Comparison of ENCODE assay signal across 8 mouse cellular contexts in the genomic region with DNA sequence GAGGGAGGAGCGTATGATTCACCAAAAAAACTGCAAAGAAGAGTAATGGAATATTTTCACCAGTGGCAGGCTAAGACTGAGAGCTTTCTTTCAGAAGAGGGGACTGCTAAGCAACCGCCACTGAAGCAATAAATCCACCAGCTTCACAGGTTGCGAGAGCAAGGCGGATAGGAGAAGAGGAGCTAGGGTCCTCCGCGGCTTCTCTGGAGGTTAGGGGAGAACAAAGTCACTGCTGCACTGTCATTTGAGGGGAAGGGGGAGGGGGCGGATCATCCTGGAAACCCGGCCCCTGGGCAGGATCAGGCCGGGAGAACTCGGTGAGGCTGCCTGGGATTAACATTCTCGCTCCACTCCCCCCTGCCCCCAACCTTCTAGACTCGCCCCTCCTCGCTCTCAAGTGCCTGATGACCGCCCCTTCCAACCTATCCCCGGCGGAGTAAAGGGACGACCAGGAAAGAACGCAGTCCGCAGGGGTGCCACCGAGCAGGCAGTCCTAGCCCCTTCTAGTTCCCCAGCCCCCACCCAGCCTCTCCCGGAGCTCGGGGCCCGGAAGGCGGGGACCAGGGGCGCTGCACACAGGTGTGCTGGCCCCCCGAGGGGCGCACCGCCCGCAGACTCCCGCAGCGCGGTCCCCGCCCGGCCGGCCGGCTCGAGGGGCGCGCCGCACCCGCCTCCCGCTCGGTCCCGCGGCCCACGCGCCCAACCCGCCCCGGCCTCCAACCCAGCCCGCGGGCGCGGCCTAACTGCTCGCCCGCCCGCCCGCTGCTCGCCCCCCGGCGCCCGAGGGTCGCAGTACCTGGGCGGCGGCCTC. TPM values are rescaled to one million over a fixed set of nuclear protein-coding genes. Genes with fewer than 3 reads are reported as not detected.
DNase-seq lines count a peak whose midpoint lies in the region; ATAC-seq and TF ChIP-seq lines count a peak whose summit lies in the region.

No protein-coding gene starts in this region.

- intact Hi-C loops in heart, adult 2 months (cut with DNase I): loop anchor here (1.0 to 5.0 kb wide), 2 partner anchors 31 to 47 kb away; no protein-coding TSS in a partner anchor

- peak overlapping the region; percentile 96 for H3K27ac ChIP-seq in embryonic facial prominence, embryonic 12.5 days
- peak overlapping the region; percentile 87 for H3K27ac ChIP-seq in heart, adult 2 months
- H3K27ac ChIP-seq in limb, embryonic 15.5 days: peak overlapping the region; percentile 97
- peak overlapping the region; percentile 98 for H3K27ac ChIP-seq in midbrain, embryonic 16.5 days (ENCODE audit: low read length)
- peak overlapping the region; percentile 98 for H3K27ac ChIP-seq in stomach, embryonic 15.5 days

- H3K4me2 ChIP-seq in embryonic facial prominence, embryonic 12.5 days (replicated peaks): peak overlapping the region; percentile 72
- H3K4me2 ChIP-seq in limb, embryonic 15.5 days: peak overlapping the region; percentile 69
- peak overlapping the region; percentile 75 for H3K4me2 ChIP-seq in midbrain, embryonic 16.5 days (ENCODE audit: low read length)
- H3K4me2 ChIP-seq in stomach, embryonic 15.5 days: peak overlapping the region; percentile 69

- peaks cover 14% of the 10 kb centered on the region for H3K4me1 ChIP-seq in embryonic facial prominence, embryonic 12.5 days
- peaks cover 7% of the 10 kb centered on the region for H3K4me1 ChIP-seq in heart, adult 2 months (ENCODE audit: control insufficient read depth, insufficient read depth, low read length)
- peaks cover 19% of the 10 kb centered on the region for H3K4me1 ChIP-seq in limb, embryonic 15.5 days
- peaks cover 25% of the 10 kb centered on the region for H3K4me1 ChIP-seq in midbrain, embryonic 16.5 days (ENCODE audit: control insufficient read depth, insufficient read depth, low read length)
- peaks cover 17% of the 10 kb centered on the region; the same call in 1 of the 2 replicates for H3K4me1 ChIP-seq in stomach, embryonic 15.5 days

- H3K79me2 ChIP-seq in heart, adult 2 months (replicated peaks; ENCODE audit: control insufficient read depth, insufficient read depth, low read length): peaks cover 8% of the 10 kb centered on the region

- no peaks in the 10 kb centered on the region for H3K9me3 ChIP-seq in embryonic facial prominence, embryonic 12.5 days
- no peaks in the 10 kb centered on the region for H3K9me3 ChIP-seq in limb, embryonic 15.5 days
- H3K9me3 ChIP-seq in midbrain, embryonic 16.5 days (replicated peaks; ENCODE audit: control insufficient read depth, low read length, poor library complexity, severe bottlenecking): no peaks in the 10 kb centered on the region
- H3K9me3 ChIP-seq in stomach, embryonic 15.5 days: no peaks in the 10 kb centered on the region

- TF ChIP-seq CTCF in heart, adult 2 months (IDR thresholded peaks at IDR 0.05): no peak

- under 1% methylated on average over 40 of the region's 64 CpGs for WGBS in embryonic facial prominence, embryonic 12.5 days
- 1% methylated on average over 56 of the region's 64 CpGs for WGBS in heart, adult 2 months
- WGBS in limb, embryonic 15.5 days: under 1% methylated on average over 64 of the region's 64 CpGs
- under 1% methylated on average over 42 of the region's 64 CpGs for WGBS in midbrain, embryonic 16.5 days
- WGBS in stomach, embryonic 15.5 days: under 1% methylated on average over 55 of the region's 64 CpGs

- peak overlapping the region; percentile 99 for H3K4me3 ChIP-seq in embryonic facial prominence, embryonic 12.5 days
- peak overlapping the region; percentile 78 for H3K4me3 ChIP-seq in heart, adult 2 months
- peak overlapping the region; percentile 100 for H3K4me3 ChIP-seq in limb, embryonic 15.5 days
- peak overlapping the region; percentile 86 for H3K4me3 ChIP-seq in midbrain, embryonic 16.5 days (ENCODE audit: low read depth, low read length)
- peak overlapping the region; percentile 100 for H3K4me3 ChIP-seq in stomach, embryonic 15.5 days (replicated peaks)

- TF ChIP-seq POLR2A in heart, adult 2 months (IDR thresholded peaks at IDR 0.05; ENCODE audit: insufficient read depth, low read depth, low read length): no peak; the same call in 1 of the 2 replicates

- TF ChIP-seq EP300 in heart, adult 2 months (IDR thresholded peaks at IDR 0.05; ENCODE audit: insufficient read depth, low read depth, low read length): no peak

- peak; percentile 66 for DNase-seq in 416B (ENCODE audit: low read depth)
- DNase-seq in adrenal gland, postnatal 25 days: peak; percentile 67
- peak; percentile 63 to 66 for DNase-seq in heart, adult 2 months
- DNase-seq in kidney, adult 8-10 months: peak; percentile 42 to 51

- H3K36me3 ChIP-seq in embryonic facial prominence, embryonic 12.5 days: no peaks in the 10 kb centered on the region
- H3K36me3 ChIP-seq in heart, adult 2 months (ENCODE audit: control insufficient read depth, insufficient read depth, low read length): peaks cover 2% of the 10 kb centered on the region
- H3K36me3 ChIP-seq in limb, embryonic 15.5 days: no peaks in the 10 kb centered on the region
- H3K36me3 ChIP-seq in midbrain, embryonic 16.5 days (ENCODE audit: control insufficient read depth, insufficient read depth, low read length): no peaks in the 10 kb centered on the region
- H3K36me3 ChIP-seq in stomach, embryonic 15.5 days: no peaks in the 10 kb centered on the region

- no peaks in the 10 kb centered on the region for H3K27me3 ChIP-seq in embryonic facial prominence, embryonic 12.5 days
- H3K27me3 ChIP-seq in heart, adult 2 months (ENCODE audit: control insufficient read depth, insufficient read depth, low read length): no peaks in the 10 kb centered on the region
- H3K27me3 ChIP-seq in limb, embryonic 15.5 days: no peaks in the 10 kb centered on the region
- no peaks in the 10 kb centered on the region for H3K27me3 ChIP-seq in midbrain, embryonic 16.5 days (ENCODE audit: control insufficient read depth, insufficient read depth, low read depth, low read length)
- no peaks in the 10 kb centered on the region for H3K27me3 ChIP-seq in stomach, embryonic 15.5 days (replicated peaks)

- peak overlapping the region; percentile 97 for H3K9ac ChIP-seq in embryonic facial prominence, embryonic 12.5 days
- peak overlapping the region; percentile 100 for H3K9ac ChIP-seq in heart, adult 2 months (ENCODE audit: low read depth, low read length)
- peak overlapping the region; percentile 97 for H3K9ac ChIP-seq in limb, embryonic 15.5 days
- H3K9ac ChIP-seq in midbrain, embryonic 16.5 days (ENCODE audit: low read depth, low read length): peak overlapping the region; percentile 98
- peak overlapping the region; percentile 100 for H3K9ac ChIP-seq in stomach, embryonic 15.5 days

- peak; percentile 82 for ATAC-seq in embryonic facial prominence, embryonic 12.5 days (ENCODE audit: insufficient number of reproducible peaks, insufficient read depth, low FRiP score, low TSS enrichment)
- peak; percentile 79 for ATAC-seq in limb, embryonic 15.5 days (ENCODE audit: insufficient number of reproducible peaks, low FRiP score, low TSS enrichment, low read depth)
- ATAC-seq in midbrain, embryonic 16.5 days: peak; percentile 83
- ATAC-seq in stomach, embryonic 15.5 days (ENCODE audit: insufficient read depth, low FRiP score, low read depth): peak; percentile 69

RNA-seq across cellular contexts. Expression of a gene that starts 0.8 kb away (rescaled TPM):
- total RNA-seq in adrenal gland, postnatal 25 days (2021): 109 and 110 TPM in 2 replicates
- 99.8 and 103 TPM in 2 replicates for polyA plus RNA-seq in embryonic facial prominence, embryonic 12.5 days (2016; fragmentation: Nextera tagmentation; extraction: Ambion mirVana)
- total RNA-seq in heart, adult 2 months (2021): 10 to 100 TPM; 77.7 to 80.1 TPM
- 24.1 and 38.2 TPM in 2 replicates for polyA plus RNA-seq in heart, adult 2 months (2012; rRNA removed)
- 95.9 and 108 TPM in 2 replicates for polyA plus RNA-seq in limb, embryonic 15.5 days (2015; fragmentation: Nextera tagmentation; extraction: Ambion mirVana)
- polyA plus RNA-seq in midbrain, embryonic 16.5 days (2015; fragmentation: Nextera tagmentation; extraction: Ambion mirVana): 151 and 163 TPM in 2 replicates
- 80.9 and 84.7 TPM in 2 replicates for polyA plus RNA-seq in stomach, embryonic 15.5 days (2015; fragmentation: Nextera tagmentation; extraction: Ambion mirVana)

RNA-seq across cellular contexts. Expression of a gene that starts 35.9 kb away (rescaled TPM):
- 25.9 and 31.6 TPM in 2 replicates for total RNA-seq in adrenal gland, postnatal 25 days (2021)
- 45.0 and 51.4 TPM in 2 replicates for polyA plus RNA-seq in embryonic facial prominence, embryonic 12.5 days (2016; fragmentation: Nextera tagmentation; extraction: Ambion mirVana)
- total RNA-seq in heart, adult 2 months (2021): 10 to 100 TPM; 48.9 to 62.5 TPM
- polyA plus RNA-seq in heart, adult 2 months (2012; rRNA removed): 33.7 and 51.4 TPM in 2 replicates
- 37.6 and 41.4 TPM in 2 replicates for polyA plus RNA-seq in limb, embryonic 15.5 days (2015; fragmentation: Nextera tagmentation; extraction: Ambion mirVana)
- 38.2 and 41.6 TPM in 2 replicates for polyA plus RNA-seq in midbrain, embryonic 16.5 days (2015; fragmentation: Nextera tagmentation; extraction: Ambion mirVana)
- 41.5 and 46.4 TPM in 2 replicates for polyA plus RNA-seq in stomach, embryonic 15.5 days (2015; fragmentation: Nextera tagmentation; extraction: Ambion mirVana)

Comparison
In these comparisons a context has a peak if more than half of its experiments do, and no peak if none do; other contexts are left out.
1. Peak in every context shown above with its lines: DNase-seq, ATAC-seq, H3K4me3 ChIP-seq and H3K27ac ChIP-seq.